Mouse (Mus musculus): Measurements from ENCODE around the gene Rsf1.

- no peak for TF ChIP-seq POLR2A (IDR thresholded peaks at IDR 0.05; ENCODE audit: borderline replicate concordance, low read depth, low read length)
- no peak for TF ChIP-seq CTCF (IDR thresholded peaks at IDR 0.05; ENCODE audit: low read depth, low read length)
Measured at GRCm38 (mm10) chr7:97580843-97581214, 1.1 kb downstream of the Rsf1 start.

Data from bone marrow macrophage, adult 2 months (primary cell).